Mouse (Mus musculus) spleen, postnatal 36 days (tissue): ENCODE results near the gene Stk32c.
A peak's percentile ranks its signal among the peaks of the same experiment; 100 is the strongest.

Source experiments
- DNase-seq, 2 experiments: peaks; one replicate each; pipeline ENCODE4 v3.0.0; 2022; ENCODE audit warnings: low spot score in 2 of 2, mixed read lengths in 1 of 2

Stk32c gene

DNA sequence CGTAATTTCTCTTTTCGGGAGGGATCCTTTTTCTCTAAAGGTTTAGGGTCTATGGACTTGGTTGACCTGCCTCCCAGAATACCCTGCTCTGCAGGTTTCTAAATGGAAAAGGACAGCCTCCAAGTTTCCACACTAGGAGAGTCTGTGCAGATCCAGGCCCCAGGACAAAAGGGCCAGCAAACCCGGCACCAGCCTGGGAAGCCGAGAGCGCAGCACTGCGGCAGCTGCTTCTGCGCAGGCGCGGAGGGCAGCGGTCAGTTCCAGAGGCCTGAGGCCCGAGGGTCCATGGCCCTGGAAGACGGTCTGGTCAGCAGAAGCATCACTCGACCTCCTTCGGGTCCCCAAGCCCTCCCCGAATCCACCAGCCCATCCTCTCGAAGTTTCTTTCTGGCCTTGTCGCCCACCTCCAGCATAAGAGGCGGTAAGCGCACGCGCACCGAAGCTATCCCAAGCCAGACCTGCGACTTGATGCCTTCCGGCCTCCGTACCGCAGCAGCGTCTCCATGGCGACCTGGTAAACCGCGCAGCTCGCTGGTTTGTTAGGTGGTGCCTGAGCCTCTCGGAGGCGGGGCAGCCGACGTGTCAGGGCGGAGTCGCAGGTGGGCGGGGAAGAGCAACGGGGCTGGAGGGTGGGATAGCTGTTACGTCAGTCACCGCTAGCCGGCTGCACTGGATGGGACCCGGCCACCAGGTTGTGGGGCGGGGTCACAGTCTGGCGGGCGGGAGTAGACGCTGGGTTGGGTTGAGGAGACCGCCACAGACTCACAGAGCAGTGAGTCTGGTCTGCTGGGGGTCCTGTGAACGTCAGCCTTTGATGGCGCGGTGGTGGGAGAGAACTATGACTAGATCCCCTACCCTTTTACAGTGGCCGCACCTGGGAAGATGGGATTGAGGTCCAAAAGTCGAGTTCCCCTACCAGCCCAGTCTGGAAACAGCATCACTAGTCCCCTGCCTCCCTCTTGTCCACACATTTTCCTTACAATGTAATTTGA is at the start of gene Stk32c, which contains the start of gene Lrrc27:
Gene Stk32c, minus strand, starts transcription at position 554 of the 992 bp plus-strand sequence.
Gene Lrrc27, plus strand, starts transcription at position 235 of the 992 bp plus-strand sequence.
- peak; percentile 96 to 97 for DNase-seq

DNA sequence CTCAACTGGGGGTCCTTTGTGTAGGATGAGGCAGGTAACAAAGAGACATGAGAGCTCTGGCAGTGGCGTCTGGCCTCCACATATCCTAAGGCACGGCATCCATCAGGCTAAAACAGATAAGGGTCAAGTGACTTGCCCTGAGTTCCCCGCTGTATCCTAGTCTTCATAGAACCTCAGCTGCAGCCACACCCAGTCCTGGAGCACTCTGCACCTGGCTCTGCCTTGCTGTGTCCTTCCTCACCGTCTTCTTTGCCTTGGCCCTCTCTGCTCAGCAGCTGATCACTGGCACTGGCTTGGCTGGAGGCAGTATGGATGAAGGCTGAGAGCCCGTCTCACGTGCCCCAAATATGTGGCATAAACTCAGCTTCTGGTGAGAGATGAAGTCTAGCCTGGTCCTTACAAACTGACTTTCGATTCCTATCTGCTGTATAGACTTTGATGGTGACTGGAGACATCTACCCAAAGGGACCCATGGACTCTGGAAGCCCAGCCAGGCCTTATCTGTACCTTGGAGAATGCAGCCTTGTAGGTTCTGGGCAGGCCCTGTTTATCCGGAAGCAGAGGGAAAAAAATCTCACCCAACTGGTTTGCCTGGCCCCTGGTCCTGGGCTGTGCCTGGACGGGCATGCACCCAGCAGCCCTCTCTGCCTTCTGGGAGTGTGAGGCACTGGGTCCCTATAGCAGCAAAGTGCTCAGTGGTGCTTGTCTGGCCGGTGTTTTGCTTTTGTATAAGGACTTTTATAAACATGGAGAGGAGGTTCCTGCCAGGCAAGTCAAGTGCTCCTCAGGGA is 44.8 kb upstream of the Stk32c start:
- DNase-seq = no peak

DNA sequence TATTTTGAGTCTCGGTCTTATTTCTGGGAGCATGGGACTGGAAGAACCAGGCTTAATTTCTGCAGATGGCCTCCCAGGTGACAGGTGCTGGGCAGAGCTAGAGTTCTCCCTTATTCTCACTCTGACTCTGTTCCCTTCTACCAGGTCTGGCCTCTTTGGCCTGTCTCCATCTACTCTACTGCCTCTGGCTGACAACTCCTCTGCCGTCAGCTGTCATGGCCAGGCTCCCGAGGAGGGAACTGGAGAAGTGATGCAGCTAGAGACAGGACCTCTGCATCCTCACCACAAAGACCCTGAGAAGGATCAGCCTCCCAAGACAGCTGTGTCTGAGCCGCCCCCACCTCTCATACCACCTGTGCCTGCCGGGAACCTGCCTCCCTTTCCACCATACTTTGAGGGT is 41.5 kb upstream of the Stk32c start:
- no peak for DNase-seq

DNA sequence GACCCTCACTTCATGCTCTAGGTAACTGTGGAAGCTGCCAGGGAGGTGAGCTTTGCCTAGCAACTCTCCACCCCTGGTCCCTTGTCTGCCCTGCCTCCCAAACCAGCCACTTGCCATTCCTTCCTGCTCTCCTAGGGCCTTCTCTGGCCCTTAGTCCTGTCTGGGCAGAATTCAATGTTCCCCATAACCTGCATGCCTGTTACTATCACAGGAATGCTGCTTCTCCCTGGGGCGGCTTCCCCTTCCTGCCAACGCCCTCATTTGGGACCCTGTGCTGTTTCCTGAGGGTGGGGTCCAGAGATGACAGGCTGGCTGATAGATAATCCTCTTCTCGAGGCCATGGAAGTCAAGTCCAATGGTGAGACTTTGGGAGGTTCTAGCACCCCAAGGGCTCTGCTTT is 40.4 kb upstream of the Stk32c start:
- no peak for DNase-seq

DNA sequence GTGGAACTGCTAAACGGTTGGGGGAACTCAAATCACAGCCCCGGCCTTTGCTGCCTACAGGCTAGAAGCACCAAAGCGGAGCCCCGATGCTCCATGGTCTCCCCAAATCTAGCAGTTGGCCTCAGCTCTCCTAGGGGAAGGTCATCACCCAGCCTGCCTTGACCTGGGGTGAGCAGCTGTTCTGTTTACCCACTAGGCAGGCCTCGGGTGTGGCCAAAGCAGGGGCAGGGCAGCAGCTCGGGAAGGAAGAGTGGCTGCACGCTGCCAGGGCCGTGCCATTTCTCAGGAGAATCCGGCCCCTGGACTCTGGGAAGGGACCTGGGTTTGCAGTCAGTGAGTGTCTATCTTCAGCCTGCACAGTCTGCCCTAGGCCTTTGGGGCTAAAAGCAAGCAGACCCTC is 39.9 kb upstream of the Stk32c start:
- no peak for DNase-seq

DNA sequence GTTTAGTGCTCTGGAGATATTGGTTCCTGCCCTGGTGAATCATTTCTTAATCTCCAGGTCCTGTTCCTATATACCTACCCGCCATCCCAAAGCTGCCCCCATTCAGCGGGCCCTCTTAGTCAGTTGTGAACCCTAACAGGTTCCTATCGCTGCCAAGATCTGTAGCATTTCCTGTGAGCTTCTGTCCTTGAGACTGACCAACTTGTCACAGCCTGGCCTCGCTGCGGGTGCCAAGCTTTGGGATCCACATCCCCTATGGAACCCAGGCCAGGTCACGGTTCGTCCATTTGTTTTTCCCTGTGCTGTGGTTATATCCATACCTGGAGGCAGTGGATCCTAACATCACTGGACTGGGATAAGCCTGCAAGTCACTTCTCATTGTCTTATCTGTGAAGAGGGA is 39.5 kb upstream of the Stk32c start:
- no peak for DNase-seq

DNA sequence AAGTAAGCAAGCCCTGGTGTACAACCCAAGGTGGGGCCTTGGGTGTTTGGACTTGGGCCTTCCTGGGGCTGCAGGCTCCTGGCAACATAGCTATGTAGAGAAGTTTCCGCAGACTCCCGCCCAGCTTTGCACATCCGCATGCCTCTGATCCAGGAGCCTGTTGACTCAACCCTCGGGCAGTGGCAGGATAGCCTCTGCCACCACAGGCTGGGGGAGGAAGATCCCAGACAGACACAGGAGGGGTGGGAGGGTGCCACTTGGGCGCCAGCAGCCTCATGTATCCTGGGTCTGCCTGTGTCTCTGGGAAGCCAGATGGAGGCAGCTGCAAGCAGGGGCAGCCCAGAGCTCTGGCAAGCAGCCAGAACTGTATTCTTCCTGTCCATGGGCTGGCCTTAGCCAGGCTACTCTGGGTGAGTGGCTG is 38.8 kb upstream of the Stk32c start:
- no peak for DNase-seq

DNA sequence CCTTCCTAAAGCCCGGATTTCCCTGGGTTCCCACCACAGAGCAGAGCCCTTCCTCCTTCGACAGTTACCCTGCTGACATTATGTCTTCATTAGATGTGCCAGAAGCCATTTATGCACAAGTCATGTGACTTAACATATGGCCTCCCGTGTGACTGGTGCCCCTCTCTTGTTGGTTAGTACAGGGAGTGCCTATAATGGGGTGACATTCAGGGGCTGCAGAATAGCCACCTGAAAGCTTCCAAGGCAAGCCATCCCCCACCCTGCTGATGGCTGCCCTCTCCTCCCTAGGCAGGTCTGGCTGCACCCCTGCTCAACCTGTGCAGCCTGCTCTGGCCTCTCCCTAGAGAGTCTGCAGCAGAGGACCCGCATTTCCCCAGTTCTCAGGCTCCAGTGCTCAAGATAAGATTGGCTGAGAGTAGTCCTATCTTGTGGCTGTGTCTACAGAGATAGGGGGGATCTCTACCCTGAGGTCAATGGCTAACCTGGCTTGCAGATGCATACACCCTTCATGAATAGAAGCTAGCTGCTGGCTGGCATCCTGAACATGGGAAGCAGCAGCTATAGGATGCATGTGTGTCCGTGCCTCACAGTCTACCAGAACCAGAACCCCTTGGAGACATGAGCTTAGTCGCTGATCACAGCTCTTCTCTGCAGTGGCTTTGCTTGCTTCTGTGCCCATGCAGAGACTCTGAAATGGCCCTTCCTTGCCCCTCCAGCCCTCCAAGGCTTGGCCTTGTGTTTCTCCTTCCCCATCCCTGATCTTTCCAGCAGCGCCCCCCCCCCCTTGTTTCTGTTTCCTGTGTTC is 36.5 kb upstream of the Stk32c start:
- no peak for DNase-seq

DNA sequence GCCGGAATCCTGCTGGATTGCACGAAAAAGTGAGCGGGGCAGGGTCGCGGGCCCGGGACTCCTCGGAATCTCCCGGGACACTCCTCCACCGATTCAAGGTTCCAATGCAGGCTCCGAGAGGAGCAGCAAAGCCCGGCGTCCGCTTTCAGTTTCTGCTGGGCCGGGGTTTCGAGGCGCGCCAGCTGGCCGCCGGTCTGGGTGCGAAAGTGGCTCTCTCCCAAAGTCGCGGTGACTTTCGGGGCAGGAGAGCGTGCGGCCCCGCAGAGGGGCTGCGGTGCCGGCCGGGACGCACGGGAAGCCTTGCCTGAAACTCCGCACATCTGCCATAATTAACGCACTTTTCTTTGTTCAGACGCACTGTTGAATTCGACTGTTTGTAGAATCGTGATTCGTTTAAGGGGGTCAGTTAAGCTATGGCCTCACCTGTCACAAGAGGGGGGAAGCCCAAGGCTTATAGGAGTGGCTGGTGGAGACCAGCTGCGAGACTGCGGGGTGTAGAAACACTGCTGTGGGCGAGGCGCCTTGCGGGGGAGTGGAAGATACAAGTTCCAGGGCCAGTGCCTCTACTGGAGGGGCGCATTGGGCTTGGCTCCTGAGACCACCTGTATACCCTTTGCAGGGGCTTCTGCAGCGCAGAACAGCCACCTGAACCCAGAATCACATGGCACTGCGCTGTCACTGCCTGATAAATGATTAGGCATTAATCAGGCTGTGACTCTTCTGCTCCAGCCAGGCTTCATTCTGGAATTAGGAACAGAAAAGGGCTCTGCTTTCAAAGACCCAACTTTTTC is 35.7 kb upstream of the Stk32c start:
- DNase-seq = peak in 1 of 2 experiments; percentile 7

DNA sequence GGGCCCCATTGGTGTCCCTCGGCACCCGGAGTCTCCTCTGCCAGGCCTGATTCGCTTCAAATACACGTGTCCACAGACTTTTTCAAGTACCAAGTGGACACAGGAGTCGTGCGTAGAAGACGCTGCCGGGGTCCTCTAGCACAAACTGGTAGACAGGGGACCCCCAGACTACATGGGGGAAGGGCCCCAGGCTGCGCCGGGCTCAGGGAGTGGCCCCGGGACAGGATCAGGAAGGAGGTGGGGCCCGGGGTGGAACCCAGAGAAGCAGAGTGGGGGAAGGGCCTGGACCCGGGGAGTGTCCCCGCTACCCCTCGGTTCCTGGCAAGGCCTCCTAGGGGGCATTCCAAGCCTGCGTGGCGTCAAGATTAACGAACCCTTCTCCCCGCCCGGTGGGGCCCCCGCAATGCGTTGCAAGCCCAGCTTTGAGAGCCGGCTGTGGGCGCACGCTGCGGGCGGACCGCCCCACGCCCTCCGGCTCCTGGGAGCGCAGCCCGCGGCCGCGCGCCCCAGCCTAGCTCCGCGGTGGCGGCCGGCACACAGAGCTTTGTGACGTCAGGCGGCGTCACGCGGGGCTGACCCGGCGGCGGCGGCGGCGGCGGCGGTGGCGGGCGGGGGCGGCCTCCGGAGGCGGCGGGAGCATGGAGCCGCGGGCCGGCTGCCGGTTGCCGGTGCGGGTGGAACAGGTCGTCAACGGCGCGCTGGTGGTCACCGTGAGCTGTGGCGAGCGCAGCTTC is 34.9 kb upstream of the Stk32c start, which contains the start of gene Pwwp2b:
Gene Pwwp2b, plus strand, starts transcription at position 602 of the 734 bp plus-strand sequence.
- peak; percentile 53 to 65 for DNase-seq

DNA sequence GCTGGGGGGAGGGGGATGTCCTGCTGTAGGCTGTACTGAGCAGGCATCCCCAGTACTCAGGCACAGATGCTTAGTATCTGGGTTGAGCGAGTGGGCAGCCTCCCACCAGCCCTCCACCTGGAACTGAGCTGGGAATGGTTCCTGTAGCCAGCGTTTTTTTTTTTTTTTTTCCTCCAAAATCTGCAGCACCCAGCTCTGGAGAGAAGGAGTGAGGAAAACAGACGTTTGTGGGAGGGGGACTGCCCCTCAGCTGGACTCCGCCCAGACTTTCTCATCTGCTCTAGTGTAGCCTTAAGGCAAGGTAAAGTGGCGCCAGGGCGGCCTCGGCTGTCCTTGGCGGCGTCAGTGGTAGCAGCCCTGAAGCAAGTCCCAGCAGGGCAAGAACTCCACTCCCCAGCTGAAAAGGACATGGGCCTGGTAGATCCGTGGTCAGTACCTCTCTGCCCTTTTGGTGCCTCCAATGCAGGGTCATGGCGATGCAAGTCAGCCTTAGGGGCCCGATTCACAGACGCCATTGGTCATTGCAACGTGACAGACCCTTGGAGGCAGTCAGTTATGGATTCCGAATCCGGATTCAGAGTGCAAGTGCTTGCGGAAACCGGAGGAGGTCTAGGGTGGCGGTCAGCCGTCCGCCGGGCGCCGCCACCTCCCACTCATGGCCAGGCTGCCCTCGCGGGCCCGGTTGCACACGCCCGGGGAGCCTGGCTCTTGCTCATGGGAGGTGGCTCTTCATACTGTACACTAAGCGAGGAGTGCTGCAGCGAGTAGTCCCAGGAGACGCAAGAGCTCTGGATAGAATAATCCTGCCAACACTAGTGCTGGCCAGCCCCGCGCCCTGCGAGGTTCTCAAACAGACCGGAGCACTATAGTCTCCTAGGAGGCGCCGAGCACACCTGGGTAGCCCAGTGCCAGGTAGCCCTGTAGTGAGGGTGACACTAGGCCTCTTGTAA is 34.1 kb upstream of the Stk32c start:
- no peak for DNase-seq

DNA sequence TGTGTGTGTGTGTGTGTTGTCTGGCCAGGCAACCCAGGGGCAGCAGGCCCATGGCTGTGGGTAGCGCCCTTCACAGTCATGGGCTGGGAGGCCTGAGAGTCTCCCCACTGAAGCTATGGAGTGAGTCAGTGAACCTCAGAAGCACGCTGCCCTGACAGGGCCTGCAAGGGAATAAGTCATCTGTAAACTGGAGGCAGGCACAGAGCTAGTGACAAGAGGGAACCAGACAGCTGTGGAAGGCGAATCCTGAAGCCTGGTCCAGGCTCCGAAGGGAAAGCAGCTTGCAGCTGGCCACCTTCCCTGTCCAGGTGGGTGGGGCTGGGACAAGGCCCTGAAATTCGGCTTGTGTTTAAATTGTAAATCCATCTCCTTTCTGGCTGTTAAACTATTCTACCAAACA is 33.0 kb upstream of the Stk32c start:
- DNase-seq = no peak

DNA sequence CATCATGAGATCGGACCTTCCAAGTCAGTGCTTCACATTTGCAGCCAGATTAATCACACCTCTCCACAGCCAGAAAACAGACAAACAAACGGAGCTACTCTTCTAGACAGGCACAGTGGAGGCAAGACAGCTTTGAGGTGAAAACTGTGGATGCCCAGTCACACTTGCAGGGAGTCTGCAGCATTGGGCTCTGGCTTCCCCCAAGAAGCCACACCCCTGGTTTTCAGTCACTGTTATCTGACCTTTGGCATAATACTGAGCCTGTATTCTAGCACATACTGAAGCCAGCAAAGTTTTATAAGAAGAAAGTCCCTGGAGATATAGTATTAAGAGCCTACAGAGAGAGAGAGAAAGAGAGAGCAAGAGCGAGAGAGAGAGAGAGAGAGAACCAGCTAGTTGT is 26.3 kb upstream of the Stk32c start:
- DNase-seq = no peak

DNA sequence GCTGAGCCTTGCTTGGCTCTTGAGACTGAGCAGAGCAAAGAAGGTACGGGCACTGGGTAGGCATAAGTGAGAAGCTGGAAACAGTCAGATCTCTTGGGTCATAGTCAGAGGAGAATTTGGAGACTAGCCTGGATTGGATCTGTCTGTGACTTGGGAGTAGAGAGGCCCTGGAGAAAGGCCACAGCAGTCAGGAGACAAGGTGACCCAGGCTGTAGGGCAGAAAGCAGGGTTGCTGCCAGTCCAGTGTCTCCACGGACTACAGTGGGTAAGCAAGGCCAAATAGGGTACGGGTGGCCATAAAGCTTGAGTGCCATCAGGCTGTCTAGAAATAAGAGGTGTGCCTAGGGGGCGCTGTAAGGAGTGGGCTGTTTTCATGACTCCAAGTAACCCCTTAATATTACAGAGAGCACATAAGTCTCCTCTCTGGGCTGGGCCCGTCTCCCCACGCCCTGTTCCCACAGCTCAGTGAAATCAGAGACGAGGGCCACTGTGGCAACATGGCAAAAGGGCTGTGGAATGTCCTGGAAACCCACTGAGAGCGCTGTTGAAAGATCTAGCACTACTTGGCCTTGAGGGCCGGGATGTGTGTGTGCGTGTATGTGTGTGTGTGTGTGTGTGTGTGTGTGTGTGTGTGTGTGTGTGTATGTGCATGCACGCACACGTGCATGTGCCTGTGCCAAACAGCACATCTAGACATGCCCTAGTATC is 22.7 kb upstream of the Stk32c start:
- DNase-seq = no peak

DNA sequence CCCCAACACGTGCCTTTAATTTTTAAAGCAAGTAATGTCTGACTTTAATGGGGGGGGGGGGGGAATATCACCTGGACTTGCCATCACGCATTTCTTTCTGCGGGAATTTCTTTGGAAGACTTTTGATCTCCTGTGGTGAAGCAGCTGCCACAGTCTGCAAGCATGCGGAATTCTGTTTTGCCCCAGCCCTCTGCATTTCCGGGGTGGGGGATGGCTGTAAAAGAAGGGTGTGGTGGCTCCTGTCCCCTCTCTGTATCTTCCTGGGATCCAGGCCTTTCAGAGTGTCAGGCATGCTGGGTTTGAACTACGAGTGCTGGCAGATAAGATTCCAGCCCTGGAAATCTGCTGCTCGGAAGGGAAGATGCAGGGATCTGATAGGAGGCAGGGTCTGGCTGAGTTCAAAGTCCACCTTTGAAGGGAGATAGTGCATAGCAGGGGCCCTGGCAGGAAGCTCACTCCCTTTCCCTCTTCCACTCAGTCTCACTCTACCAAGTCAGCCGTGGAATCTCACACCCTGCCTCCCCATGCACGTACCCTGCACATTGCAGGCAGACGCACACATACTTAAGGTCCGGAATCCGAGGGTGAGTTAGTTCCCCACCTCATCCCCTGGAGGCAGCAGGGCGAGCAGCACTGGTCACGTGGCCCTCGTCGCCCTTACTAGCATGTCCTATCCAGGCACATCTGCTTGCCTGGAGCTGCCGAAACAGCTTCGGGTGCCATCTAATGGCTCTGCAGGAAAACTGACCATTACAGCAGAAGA is 21.5 kb upstream of the Stk32c start:
- peak in 1 of 2 experiments; percentile 14 for DNase-seq

DNA sequence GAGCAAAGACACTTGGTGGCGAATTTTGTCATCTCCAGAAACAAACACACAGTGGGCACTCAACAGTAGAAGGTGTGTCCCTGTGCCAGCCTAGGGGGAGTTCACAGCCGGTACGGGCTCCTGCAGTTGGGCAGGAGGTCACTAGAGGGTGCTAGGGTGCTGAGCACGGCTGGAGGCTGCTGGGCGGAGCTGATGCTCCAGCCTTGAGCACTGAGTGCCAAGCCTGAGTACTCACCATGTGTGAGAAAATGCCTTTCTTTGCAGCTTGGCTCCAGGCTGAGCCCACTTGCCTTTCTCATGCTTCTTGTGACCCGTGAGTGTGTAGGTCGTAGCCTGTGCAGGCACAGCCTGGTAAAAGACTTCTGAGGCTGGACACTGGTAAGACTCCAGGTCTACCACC is 20.6 kb upstream of the Stk32c start:
- DNase-seq = peak; percentile 71 to 78

DNA sequence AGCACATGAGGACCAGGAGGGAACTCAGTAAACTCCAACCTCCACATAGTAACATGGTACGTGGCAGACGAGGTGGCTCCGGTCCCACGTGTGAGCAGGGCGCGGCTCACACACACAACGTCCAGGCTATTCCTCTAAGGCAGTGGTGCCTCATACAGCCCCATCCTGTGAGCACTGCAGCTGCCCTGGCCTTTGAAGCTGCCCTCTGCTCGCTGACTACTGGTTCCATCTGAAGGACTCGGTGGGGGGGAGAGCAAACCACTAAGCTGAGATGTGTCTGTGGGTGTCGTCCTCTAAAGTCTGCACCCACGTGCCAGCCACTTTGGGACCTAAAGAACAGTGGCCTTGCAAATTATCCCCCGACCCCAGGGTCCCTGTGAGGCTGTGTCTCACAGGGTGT is 17.1 kb upstream of the Stk32c start:
- no peak for DNase-seq

DNA sequence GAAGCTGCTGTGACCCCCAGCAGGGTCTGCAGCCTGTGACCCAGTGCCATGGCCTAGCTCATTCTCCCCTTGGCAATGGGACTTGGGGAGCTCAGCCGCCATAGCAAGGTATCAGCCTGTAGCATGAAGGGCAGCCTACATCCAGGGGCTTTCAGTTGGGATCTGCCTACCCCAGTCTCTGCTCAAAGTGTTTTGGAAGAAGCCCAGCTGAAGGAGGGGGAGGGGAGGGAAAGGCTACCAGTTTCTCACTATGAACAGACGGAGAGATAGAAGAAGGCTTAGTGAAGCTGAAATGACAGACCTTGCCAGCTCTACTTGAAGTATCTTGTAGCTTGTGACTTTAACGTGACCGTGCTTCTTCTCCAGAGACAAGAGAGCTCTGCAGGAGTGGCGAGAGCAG is 16.7 kb upstream of the Stk32c start:
- DNase-seq = no peak
